Mouse (Mus musculus) testis, postnatal 10 days (tissue): ENCODE measurements around the gene Ddx6.
"Not testable (repeated sequence)": the region's sequence is repeated elsewhere in the genome, so short reads cannot be mapped to it uniquely, and the experiment has no call there.

Source experiments
- DNase-seq: peaks from one replicate; pipeline ENCODE4 v3.0.0; 2021; ENCODE audit warnings: low spot score

The Ddx6 gene

GRCm38 (mm10) chr9:44604779-44605615 is at the start of gene Ddx6:
Gene Ddx6 (plus strand): TSS chr9:44604892.
- peak; percentile 85 for DNase-seq

GRCm38 (mm10) chr9:44561597-44561996 is 43.1 kb upstream of the Ddx6 start, which contains the start of gene Cxcr5:
Gene Cxcr5 (minus strand): TSS chr9:44561877.
- no peak for DNase-seq

- no peak for DNase-seq
Measured at GRCm38 (mm10) chr9:44562936-44563335, 41.8 kb upstream of the Ddx6 start.

- DNase-seq, result no peak
Measured at GRCm38 (mm10) chr9:44565367-44565766, 39.3 kb upstream of the Ddx6 start.

- no peak for DNase-seq
Measured at GRCm38 (mm10) chr9:44567338-44568082, 37.2 kb upstream of the Ddx6 start.

- DNase-seq, result no peak
Measured at GRCm38 (mm10) chr9:44568083-44568455, 36.6 kb upstream of the Ddx6 start.

- no peak for DNase-seq
Measured at GRCm38 (mm10) chr9:44570939-44571382, 33.7 kb upstream of the Ddx6 start.

GRCm38 (mm10) chr9:44573306-44573705 is 31.4 kb upstream of the Ddx6 start:
- no peak for DNase-seq

GRCm38 (mm10) chr9:44575095-44575494 is 29.6 kb upstream of the Ddx6 start:
- DNase-seq, result no peak

- DNase-seq, result not testable (repeated sequence)
Measured at GRCm38 (mm10) chr9:44576046-44576445, 28.6 kb upstream of the Ddx6 start.

GRCm38 (mm10) chr9:44579392-44579791 is 25.3 kb upstream of the Ddx6 start:
- peak; percentile 54 for DNase-seq

GRCm38 (mm10) chr9:44580085-44580484 is 24.6 kb upstream of the Ddx6 start:
- no peak for DNase-seq

- no peak for DNase-seq
Measured at GRCm38 (mm10) chr9:44581423-44581822, 23.3 kb upstream of the Ddx6 start.

- no peak for DNase-seq
Measured at GRCm38 (mm10) chr9:44582390-44582789, 22.3 kb upstream of the Ddx6 start.

- DNase-seq, result no peak
Measured at GRCm38 (mm10) chr9:44586640-44587261, 17.9 kb upstream of the Ddx6 start.

GRCm38 (mm10) chr9:44587262-44588160 is 17.2 kb upstream of the Ddx6 start:
- no peak for DNase-seq

GRCm38 (mm10) chr9:44588605-44589004 is 16.1 kb upstream of the Ddx6 start:
- DNase-seq, result no peak

GRCm38 (mm10) chr9:44589095-44589494 is 15.6 kb upstream of the Ddx6 start:
- no peak for DNase-seq

- no peak for DNase-seq
Measured at GRCm38 (mm10) chr9:44590969-44591368, 13.7 kb upstream of the Ddx6 start.

GRCm38 (mm10) chr9:44591595-44592188 is 13.0 kb upstream of the Ddx6 start:
- no peak for DNase-seq

GRCm38 (mm10) chr9:44593221-44593620 is 11.5 kb upstream of the Ddx6 start:
- DNase-seq, result no peak
